Mouse (Mus musculus) hematopoietic stem cell, adult 5-6 weeks (primary cell): ENCODE measurements around the gene Gm14308. TPM values are rescaled to one million over a fixed set of nuclear protein-coding genes. Genes with fewer than 3 reads are reported as not detected.
"Not testable (repeated sequence)": the region's sequence is repeated elsewhere in the genome, so short reads cannot be mapped to it uniquely, and the experiment has no call there.

Experiments used
- ATAC-seq, 2 experiments: fragments of 125-278 bp in 1 of 2; replicated peaks in 1 of 2; 2 replicates each; pipeline ENCODE4 v1.8.0; 2016 to 2017; ENCODE audit warnings: inconsistent platforms in 2 of 2, mild to moderate bottlenecking in 2 of 2, moderate number of reproducible peaks in 2 of 2, low read depth in 1 of 2, moderate TSS enrichment in 1 of 2; ENCODE audit not compliant: low FRiP score in 2 of 2, poor library complexity in 2 of 2, severe bottlenecking in 2 of 2, insufficient read depth in 1 of 2, low TSS enrichment in 1 of 2
- total RNA-seq: library from RNA; stranded (forward); fragments of 172-1452, 232-1000 nt; gene quantifications from 2 replicates; pipeline ENCODE4 v1.2.3, GENCODE M21; 2017

Gm14308 gene
- total RNA-seq, result 10.1 TPM in 1 of 2 replicates, not detected in the other

DNA sequence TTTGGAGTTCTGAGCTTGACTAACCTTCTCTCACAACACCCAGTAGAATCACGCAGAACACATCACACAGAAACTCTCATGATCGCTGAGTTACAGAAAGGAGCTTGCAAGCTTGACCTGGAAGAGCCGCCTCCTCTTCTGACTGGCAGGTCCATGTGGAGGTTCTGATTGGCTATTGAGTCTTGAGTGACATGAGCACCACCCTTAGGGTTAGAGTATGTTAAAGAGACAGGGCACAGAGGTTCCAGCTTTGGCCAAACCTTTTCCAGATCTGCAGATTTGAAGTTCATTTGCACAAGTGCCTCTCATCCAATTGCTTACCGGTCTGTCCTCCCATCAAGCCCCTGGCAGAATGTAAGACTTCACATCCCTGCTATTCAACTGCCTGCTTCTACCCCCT is at the start of gene Gm14308:
Gene Gm14308, minus strand, starts transcription at position 101 of the 400 bp plus-strand sequence.
- not testable (repeated sequence) for ATAC-seq

- not testable (repeated sequence) for ATAC-seq
Observed at GRCm38 (mm10) chr2:176670222-176670621, 34.1 kb upstream of the Gm14308 start, which contains the start of gene Zfp973. Gene Zfp973, plus strand, starts transcription at chr2:176670522.

Other genes starting within 250 kb of the Gm14308 start
- gene Gm14435, start 212.8 kb downstream of the Gm14308 start, total RNA-seq, result 12.4 TPM in 1 of 2 replicates, not detected in the other
- 14.1 TPM in 1 of 2 replicates, not detected in the other for gene Gm14434, start 149.6 kb downstream of the Gm14308 start, total RNA-seq
- gene Zfp967, start 115.3 kb downstream of the Gm14308 start, total RNA-seq, result not detected in 2 replicates
- gene Zfp973, start 34.2 kb upstream of the Gm14308 start, total RNA-seq, result 6.9 and 18.6 TPM in 2 replicates
- gene Gm14305, start 72.0 kb upstream of the Gm14308 start, total RNA-seq, result 16.3 and 24.4 TPM in 2 replicates
- gene Gm14295, start 162.3 kb upstream of the Gm14308 start, total RNA-seq, result 1.5 and 10.6 TPM in 2 replicates
- not detected in 2 replicates for gene Gm14408, start 194.8 kb upstream of the Gm14308 start, total RNA-seq